Mouse (Mus musculus) heart, postnatal 0 days (tissue): ENCODE data around the gene Rai1.

Source experiments
- CTCF ChIP-seq: IDR thresholded peaks from 2 replicates; pipeline ENCODE4 v1.5.1; 2016; ENCODE audit warnings: antibody characterized with exemption, control low read depth, low read depth
- EP300 ChIP-seq: IDR thresholded peaks from 2 replicates; pipeline ENCODE4 v1.6.1; 2016; ENCODE audit warnings: antibody characterized with exemption, low read depth

DNA sequence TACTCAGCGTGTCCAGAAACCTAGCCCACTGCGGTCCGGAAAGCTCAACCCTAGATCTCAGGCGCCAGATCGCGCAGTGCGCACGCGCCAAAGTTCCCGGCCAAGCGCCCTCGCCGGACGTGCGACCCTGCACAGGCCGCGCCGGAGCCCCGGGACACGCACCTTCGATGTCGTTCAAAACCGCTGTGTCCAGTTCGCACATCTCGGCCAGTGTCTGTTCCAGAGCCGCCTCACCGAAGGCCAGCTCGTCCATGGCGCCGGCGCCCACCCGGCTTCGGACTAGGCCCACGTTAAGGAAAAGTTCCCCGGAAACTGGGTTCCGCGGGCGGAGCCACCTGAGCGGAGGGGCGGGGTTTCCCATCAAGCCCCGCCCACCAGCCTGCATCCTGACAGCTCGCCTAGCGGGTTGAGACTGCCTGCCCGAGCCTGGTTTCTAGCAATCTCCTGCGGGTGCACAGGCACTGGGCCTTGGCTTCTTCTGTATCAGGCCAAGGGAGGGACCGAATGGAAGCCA is 115.5 kb downstream of the Rai1 start:
- no peak for TF ChIP-seq CTCF
- TF ChIP-seq EP300, result no peak
